Mouse (Mus musculus) stomach, postnatal 0 days (tissue): ENCODE results near the gene Magi1. TPM values are rescaled to one million over a fixed set of nuclear protein-coding genes. Genes with fewer than 3 reads are reported as not detected.

ENCODE experiments used
- ATAC-seq: fragments of 200-750 bp; cut with Nextera tagmentation; 2 replicates; pipeline ENCODE4 v1.8.0; 2017; ENCODE audit not compliant: low FRiP score, low TSS enrichment
- DNase-seq: peaks from one replicate; pipeline ENCODE4 v3.0.0-alpha.2; 2016; ENCODE audit warnings: low spot score
- H3K27ac ChIP-seq: fragments of 300-500 bp; sonication (generic); replicated peaks from 2 replicates; pipeline ENCODE4 v1.5.1; 2014; ENCODE audit warnings: mild to moderate bottlenecking, control low read depth
- H3K27me3 ChIP-seq: fragments of 300-500 bp; sonication (generic); 2 replicates; pipeline ENCODE4 v1.6.1; 2014; ENCODE audit warnings: low read length; ENCODE audit not compliant: control insufficient read depth, insufficient read depth
- H3K36me3 ChIP-seq: fragments of 300-500 bp; sonication (generic); 2 replicates; pipeline ENCODE4 v1.6.1; 2014; ENCODE audit warnings: low read length, mixed read lengths; ENCODE audit not compliant: control insufficient read depth, insufficient read depth
- H3K4me1 ChIP-seq: fragments of 300-500 bp; sonication (generic); replicated peaks from 2 replicates; pipeline ENCODE4 v1.6.1; 2014; ENCODE audit warnings: antibody characterized with exemption; ENCODE audit not compliant: control insufficient read depth, insufficient read depth
- H3K4me2 ChIP-seq: fragments of 300-500 bp; sonication (generic); replicated peaks from 2 replicates; pipeline ENCODE4 v1.6.1; 2014; ENCODE audit warnings: low read depth, mild to moderate bottlenecking, control low read depth, moderate library complexity
- H3K4me3 ChIP-seq: fragments of 300-500 bp; sonication (generic); 2 replicates; pipeline ENCODE4 v1.5.1; 2014; ENCODE audit warnings: low read depth, low read length, control low read depth
- H3K9ac ChIP-seq: fragments of 300-500 bp; sonication (generic); 2 replicates; pipeline ENCODE4 v1.6.1; 2014; ENCODE audit warnings: mild to moderate bottlenecking, low read length, control low read depth, mixed read lengths
- H3K9me3 ChIP-seq: fragments of 300-500 bp; sonication (generic); 2 replicates; pipeline ENCODE4 v1.6.1; 2016; ENCODE audit warnings: low read length; ENCODE audit not compliant: control insufficient read depth
- CTCF ChIP-seq: IDR thresholded peaks from 2 replicates; pipeline ENCODE4 v1.5.1; 2016; ENCODE audit warnings: antibody characterized with exemption, low read depth, mild to moderate bottlenecking, moderate library complexity
- EP300 ChIP-seq: optimal IDR thresholded peaks from 2 replicates; pipeline ENCODE3; 2016; ENCODE audit warnings: antibody characterized with exemption
- WGBS: fragments of 180-500 bp; shearing (Covaris S2); extraction: QIAGEN DNeasy Blood & Tissue Kit; methylation state at CpG from one replicate; pipeline ENCODE4 v1.1.7; 2014; 5-methylcytosine and 5-hydroxymethylcytosine counted together
- polyA plus RNA-seq: library from polyadenylated mRNA; unstranded; fragments of >200 nt; fragmentation: Nextera tagmentation; extraction: Ambion mirVana; gene quantifications from 2 replicates; pipeline ENCODE4 v1.2.1, GENCODE M21; 2015

The Magi1 gene
- polyA plus RNA-seq, 1 experiment from 2014 or later, result 4.4 TPM

DNA sequence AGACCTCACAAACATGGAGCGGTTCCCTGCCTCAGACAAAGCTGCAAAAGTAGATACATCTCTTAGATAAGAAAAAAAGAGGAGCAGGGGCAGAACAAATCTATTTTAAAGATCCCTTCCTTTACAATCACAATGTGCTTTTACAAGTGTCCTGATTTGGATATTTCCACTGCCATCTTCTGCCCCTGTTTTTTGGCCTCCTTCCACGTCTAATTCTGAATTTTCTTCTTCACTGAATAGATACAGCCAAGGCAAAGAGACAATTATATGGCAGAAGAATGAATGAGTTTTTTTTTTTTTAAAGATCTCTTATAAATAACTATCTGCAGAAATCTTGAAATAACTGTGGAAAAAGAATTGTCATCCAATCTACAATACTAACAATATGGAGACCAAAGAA lies 409.3 kb downstream of the Magi1 start:
- TF ChIP-seq EP300 (no peak), CTCF (no peak)
- Histone ChIP-seq H3K9ac (no peak overlapping the region), H3K9me3 (no peaks in the 10 kb centered on the region), H3K27ac (no peak overlapping the region), H3K4me3 (no peak overlapping the region), H3K27me3 (no peaks in the 10 kb centered on the region), H3K4me2 (no peak overlapping the region), H3K4me1 (no peaks in the 10 kb centered on the region), H3K36me3 (no peaks in the 10 kb centered on the region)
- DNase-seq (no peak), ATAC-seq (no peak)
- 82% methylated on average over 2 of the region's 2 CpGs for WGBS

- H3K27ac ChIP-seq, result no peak overlapping the region
- DNase-seq (no peak), ATAC-seq (no peak)
- no peaks in the 10 kb centered on the region for H3K9me3 ChIP-seq
- no peak overlapping the region for H3K4me2 ChIP-seq
- no peaks in the 10 kb centered on the region for H3K36me3 ChIP-seq
- no peak overlapping the region for H3K4me3 ChIP-seq
- no peak overlapping the region for H3K9ac ChIP-seq
- 67% methylated on average over 1 of the region's 1 CpGs for WGBS
- no peaks in the 10 kb centered on the region for H3K4me1 ChIP-seq
- no peaks in the 10 kb centered on the region for H3K27me3 ChIP-seq
- TF ChIP-seq EP300, result no peak
- no peak for TF ChIP-seq CTCF
Measured at GRCm38 (mm10) chr6:93873536-93873935, 410.2 kb downstream of the Magi1 start.

DNA sequence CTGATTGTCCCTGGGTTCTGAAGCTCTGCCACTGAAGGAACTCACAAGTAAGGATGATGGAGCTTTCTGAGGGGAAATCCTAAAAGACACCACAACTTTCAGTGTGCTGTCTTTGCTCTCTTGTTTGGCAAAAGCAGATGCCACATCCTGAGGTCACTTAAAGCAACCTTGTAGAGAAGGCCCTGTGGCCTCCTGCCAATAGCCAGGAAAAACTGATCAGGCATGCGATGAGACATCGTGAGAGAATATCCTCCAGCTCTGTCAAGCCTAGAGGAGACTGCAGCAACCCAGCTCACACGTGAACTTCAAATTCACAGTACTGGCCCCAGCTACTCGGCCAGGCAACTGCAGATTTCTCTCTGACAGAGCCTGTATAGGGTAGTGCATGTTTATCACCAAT lies 412.2 kb downstream of the Magi1 start:
- no peak overlapping the region for H3K9ac ChIP-seq
- no peak overlapping the region for H3K4me3 ChIP-seq
- DNase-seq (no peak), ATAC-seq (no peak)
- 79% methylated on average over 4 of the region's 4 CpGs for WGBS
- H3K4me1 ChIP-seq, result no peaks in the 10 kb centered on the region
- no peaks in the 10 kb centered on the region for H3K27me3 ChIP-seq
- H3K36me3 ChIP-seq, result no peaks in the 10 kb centered on the region
- TF ChIP-seq EP300 (no peak), CTCF (no peak)
- H3K4me2 ChIP-seq, result no peak overlapping the region
- no peaks in the 10 kb centered on the region for H3K9me3 ChIP-seq
- no peak overlapping the region for H3K27ac ChIP-seq

DNA sequence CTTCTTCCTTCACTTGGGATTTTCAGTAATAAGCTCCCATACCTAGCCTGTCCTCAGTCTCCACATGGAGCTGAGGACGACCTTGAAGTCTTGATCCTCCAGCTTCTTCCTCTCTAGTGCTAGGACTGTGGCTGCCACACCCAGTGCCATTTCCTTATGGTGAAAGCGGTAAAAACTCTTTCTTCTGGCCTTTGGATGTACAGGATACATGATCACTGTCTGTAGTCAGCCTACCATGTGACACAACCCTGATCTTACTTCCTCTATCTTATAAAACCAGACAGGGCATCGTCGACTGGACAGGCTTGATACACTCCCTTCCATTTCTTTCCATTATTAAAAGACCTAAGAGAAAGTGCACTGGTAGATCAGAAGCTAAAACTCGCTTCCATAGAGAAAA lies 413.7 kb downstream of the Magi1 start:
- no peaks in the 10 kb centered on the region for H3K9me3 ChIP-seq
- no peak for ATAC-seq
- WGBS, result 61% methylated on average over 5 of the region's 5 CpGs
- H3K4me2 ChIP-seq, result no peak overlapping the region
- H3K36me3 ChIP-seq, result no peaks in the 10 kb centered on the region
- no peak for DNase-seq
- no peaks in the 10 kb centered on the region for H3K4me1 ChIP-seq
- H3K4me3 ChIP-seq, result no peak overlapping the region
- H3K9ac ChIP-seq, result no peak overlapping the region
- H3K27ac ChIP-seq, result no peak overlapping the region
- H3K27me3 ChIP-seq, result no peaks in the 10 kb centered on the region
- TF ChIP-seq EP300, result no peak
- no peak for TF ChIP-seq CTCF

DNA sequence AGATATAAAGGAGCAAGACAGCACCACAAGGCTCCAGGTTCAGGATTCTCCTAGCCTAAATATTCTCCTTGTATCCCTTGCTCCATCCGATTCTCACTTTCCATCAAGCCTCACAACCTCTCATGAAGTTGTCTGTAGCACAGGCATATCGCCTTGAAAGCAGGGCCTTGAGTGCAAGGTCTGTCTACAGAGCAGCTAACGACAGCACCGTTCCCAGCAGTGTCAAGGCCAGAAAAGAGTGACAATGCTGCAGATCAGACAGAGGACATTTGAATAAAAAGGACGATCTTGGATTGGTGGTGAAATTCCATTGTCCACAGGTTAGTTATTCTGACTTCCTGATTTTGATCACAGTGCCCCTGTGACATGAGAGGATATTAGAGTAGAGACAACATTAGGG lies 421.5 kb downstream of the Magi1 start:
- Histone ChIP-seq H3K4me3 (no peak overlapping the region), H3K9me3 (no peaks in the 10 kb centered on the region), H3K27ac (no peak overlapping the region), H3K9ac (no peak overlapping the region), H3K4me1 (no peaks in the 10 kb centered on the region), H3K27me3 (no peaks in the 10 kb centered on the region), H3K36me3 (no peaks in the 10 kb centered on the region), H3K4me2 (no peak overlapping the region)
- TF ChIP-seq CTCF (no peak), EP300 (no peak)
- WGBS, result 92% methylated on average over 5 of the region's 5 CpGs
- ATAC-seq (no peak), DNase-seq (no peak)

DNA sequence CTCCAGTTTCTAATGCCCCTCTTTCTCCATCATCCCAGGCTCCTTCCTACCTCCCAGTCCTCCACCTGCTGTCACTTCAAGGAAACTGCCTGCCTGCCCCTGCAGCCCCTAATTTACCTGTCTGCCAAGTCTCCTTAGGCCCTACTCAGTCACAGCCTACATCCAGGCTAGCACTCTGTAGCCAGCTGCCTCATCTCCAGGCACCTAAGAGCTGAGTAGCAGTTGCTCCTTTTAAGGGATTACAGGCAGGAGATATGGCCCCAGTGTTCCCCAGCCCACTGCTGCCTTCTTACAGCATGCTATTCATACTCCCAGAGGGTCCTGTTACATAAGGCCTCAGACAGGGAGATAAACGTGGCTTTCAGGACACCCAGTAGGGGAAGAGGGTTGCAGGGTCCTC lies 426.9 kb downstream of the Magi1 start:
- no peak for DNase-seq

More for the DNA sequence above, 426.9 kb downstream of the Magi1 start:
- Histone ChIP-seq H3K4me3 (no peak overlapping the region), H3K9ac (no peak overlapping the region), H3K27me3 (no peaks in the 10 kb centered on the region), H3K36me3 (no peaks in the 10 kb centered on the region), H3K4me1 (no peaks in the 10 kb centered on the region), H3K4me2 (no peak overlapping the region), H3K27ac (no peak overlapping the region), H3K9me3 (no peaks in the 10 kb centered on the region)
- no peak for ATAC-seq
- TF ChIP-seq EP300 (no peak), CTCF (no peak)
- 28% methylated on average over 1 of the region's 1 CpGs for WGBS
